Mouse (Mus musculus): ENCODE data around the gene Madd. TPM values are rescaled to one million over a fixed set of nuclear protein-coding genes. Genes with fewer than 3 reads are reported as not detected.

The Madd gene
- 6.8 and 12.2 TPM in 2 replicates for polyA plus RNA-seq (2012; rRNA removed)

DNA sequence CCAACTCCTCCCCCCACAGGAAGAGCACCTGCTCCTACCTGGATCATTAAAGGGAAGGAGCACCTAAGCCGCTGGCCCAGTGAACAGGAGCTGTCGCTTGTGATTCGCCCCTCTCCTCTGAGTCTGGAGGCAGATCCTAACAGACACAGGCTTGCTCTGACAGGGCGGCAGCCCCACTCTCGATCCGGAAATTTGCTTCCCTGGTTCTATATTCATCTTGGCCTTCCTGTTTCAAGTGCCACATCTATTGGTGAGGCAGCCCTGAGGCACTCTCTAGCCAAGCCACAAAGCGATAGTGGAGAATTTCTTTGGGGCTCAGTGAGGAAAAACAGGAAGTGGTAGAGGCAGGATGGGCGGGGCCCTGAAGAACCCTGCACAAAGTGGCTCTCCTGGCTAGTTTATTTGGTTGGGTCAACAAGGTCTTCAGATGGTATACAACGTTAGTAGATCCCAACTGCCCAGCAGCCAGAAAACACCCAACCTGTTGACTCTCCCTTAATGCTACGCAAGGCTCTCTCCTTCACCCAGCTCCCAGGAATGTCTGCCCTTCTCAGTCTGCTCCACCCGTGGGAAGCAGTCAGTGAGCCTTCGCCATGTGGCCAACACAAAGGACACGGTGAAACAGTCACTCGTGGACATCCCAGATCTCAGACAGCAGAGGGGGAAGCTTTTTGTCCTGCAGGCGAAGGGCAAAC lies at the start of gene Madd:
Gene Madd, minus strand, starts transcription at position 127 of the 695 bp plus-strand sequence.
- Histone ChIP-seq H3K36me3 (ENCODE audit: control insufficient read depth, insufficient read depth, low read length) (peaks cover 6% of the 10 kb centered on the region; the same call in 1 of the 2 replicates), H3K4me3 (ENCODE audit: low read depth, low read length) (peak within 1 kb of the TSS; percentile 82), H3K27ac (ENCODE audit: insufficient read depth, low read depth, low read length) (peak within 1 kb of the TSS; percentile 66), H3K27me3 (ENCODE audit: control insufficient read depth, insufficient read depth, low read length) (no peaks in the 10 kb centered on the region), H3K4me1 (ENCODE audit: control insufficient read depth, insufficient read depth, insufficient read length, low read length) (peaks cover 13% of the 10 kb centered on the region)
- 47% methylated on average over 15 of the region's 15 CpGs for WGBS
- no peak; the same call in 1 of the 2 replicates for TF ChIP-seq POLR2A (IDR thresholded peaks at IDR 0.05; ENCODE audit: low read depth, low read length)
- no peak for TF ChIP-seq CTCF (IDR thresholded peaks at IDR 0.05; ENCODE audit: extremely low read depth, insufficient read length, insufficient replicate concordance, low read depth, low read length)

DNA sequence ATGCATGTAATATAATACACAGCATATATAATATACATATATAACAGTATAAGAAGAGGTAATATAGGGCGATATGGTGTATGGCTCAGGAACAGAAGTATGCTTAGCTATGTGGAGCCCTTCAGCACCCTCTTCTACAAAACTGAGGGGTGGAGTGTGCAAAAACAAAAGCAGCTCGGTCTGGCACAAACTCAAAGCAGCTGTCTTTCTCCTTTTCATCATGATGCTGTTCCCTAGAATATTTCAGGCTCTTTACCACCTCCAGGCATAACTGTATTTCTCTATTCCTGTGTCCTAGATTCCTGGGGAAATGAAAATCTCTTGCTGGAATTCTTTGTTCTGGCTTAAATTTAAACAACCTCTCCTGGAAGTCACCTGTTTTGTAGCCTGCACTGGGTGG lies 46.1 kb upstream of the Madd start:
- Histone ChIP-seq H3K36me3 (ENCODE audit: control insufficient read depth, insufficient read depth, low read length) (peaks cover 3% of the 10 kb centered on the region; the same call in 1 of the 2 replicates), H3K27ac (ENCODE audit: insufficient read depth, low read depth, low read length) (no peak overlapping the region), H3K27me3 (ENCODE audit: control insufficient read depth, insufficient read depth, low read length) (no peaks in the 10 kb centered on the region), H3K4me3 (ENCODE audit: low read depth, low read length) (no peak overlapping the region), H3K4me1 (ENCODE audit: control insufficient read depth, insufficient read depth, insufficient read length, low read length) (no peaks in the 10 kb centered on the region)
- 92% methylated on average over 2 of the region's 2 CpGs for WGBS
- TF ChIP-seq POLR2A (IDR thresholded peaks at IDR 0.05; ENCODE audit: low read depth, low read length) (no peak), CTCF (IDR thresholded peaks at IDR 0.05; ENCODE audit: extremely low read depth, insufficient read length, insufficient replicate concordance, low read depth, low read length) (no peak)

DNA sequence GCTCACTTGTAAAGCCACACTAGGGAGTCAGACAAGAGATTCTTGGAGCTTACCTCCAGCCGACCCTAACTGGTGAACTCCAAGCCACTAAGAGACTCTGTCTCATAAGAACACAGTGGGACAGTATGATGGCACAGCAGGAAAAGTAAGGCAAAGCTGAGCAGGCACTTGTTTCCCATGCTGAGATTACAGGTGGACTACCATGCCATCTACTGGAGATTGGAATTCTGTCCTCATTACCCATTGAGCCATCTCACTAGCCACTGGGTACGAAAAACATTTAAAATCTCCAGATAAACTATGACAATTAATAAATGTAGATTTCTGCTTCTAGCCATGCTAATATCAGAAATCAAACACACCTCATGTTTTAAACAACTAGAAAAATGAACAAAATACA lies 40.0 kb upstream of the Madd start:
- H3K4me1 ChIP-seq (ENCODE audit: control insufficient read depth, insufficient read depth, insufficient read length, low read length) = no peaks in the 10 kb centered on the region
- H3K4me3 ChIP-seq (ENCODE audit: low read depth, low read length) = no peak overlapping the region
- H3K27ac ChIP-seq (ENCODE audit: insufficient read depth, low read depth, low read length) = no peak overlapping the region
- H3K27me3 ChIP-seq (ENCODE audit: control insufficient read depth, insufficient read depth, low read length) = no peaks in the 10 kb centered on the region
- no peaks in the 10 kb centered on the region for H3K36me3 ChIP-seq (ENCODE audit: control insufficient read depth, insufficient read depth, low read length)
- TF ChIP-seq POLR2A (IDR thresholded peaks at IDR 0.05; ENCODE audit: low read depth, low read length) (no peak), CTCF (IDR thresholded peaks at IDR 0.05; ENCODE audit: extremely low read depth, insufficient read length, insufficient replicate concordance, low read depth, low read length) (no peak)
- WGBS = 94% methylated on average over 2 of the region's 2 CpGs

DNA sequence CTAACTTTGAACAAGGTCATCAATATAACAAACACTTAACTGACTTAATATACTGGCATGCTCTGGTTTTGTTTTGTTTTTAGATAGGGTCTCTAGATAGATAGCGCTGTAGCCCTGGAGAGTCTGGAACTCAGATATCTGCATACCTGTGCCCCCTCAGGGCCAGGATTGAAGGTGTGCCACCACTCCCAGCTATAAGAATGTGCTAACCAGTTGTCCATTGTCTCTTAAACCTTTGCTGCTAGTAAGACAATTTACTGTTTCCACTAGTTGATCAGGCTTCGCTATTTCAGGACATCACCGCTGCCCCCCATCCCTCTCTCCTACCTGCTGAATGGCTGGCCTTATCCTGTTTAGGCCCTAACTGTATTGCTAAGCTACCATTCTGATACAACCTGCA lies 36.9 kb upstream of the Madd start:
- no peak for TF ChIP-seq POLR2A (IDR thresholded peaks at IDR 0.05; ENCODE audit: low read depth, low read length)
- TF ChIP-seq CTCF (IDR thresholded peaks at IDR 0.05; ENCODE audit: extremely low read depth, insufficient read length, insufficient replicate concordance, low read depth, low read length) = no peak
- Histone ChIP-seq H3K36me3 (ENCODE audit: control insufficient read depth, insufficient read depth, low read length) (peaks cover 2% of the 10 kb centered on the region; the same call in 1 of the 2 replicates), H3K4me3 (ENCODE audit: low read depth, low read length) (no peak overlapping the region), H3K27ac (ENCODE audit: insufficient read depth, low read depth, low read length) (no peak overlapping the region), H3K4me1 (ENCODE audit: control insufficient read depth, insufficient read depth, insufficient read length, low read length) (no peaks in the 10 kb centered on the region), H3K27me3 (ENCODE audit: control insufficient read depth, insufficient read depth, low read length) (no peaks in the 10 kb centered on the region)
- WGBS = 100% methylated on average over 3 of the region's 3 CpGs

DNA sequence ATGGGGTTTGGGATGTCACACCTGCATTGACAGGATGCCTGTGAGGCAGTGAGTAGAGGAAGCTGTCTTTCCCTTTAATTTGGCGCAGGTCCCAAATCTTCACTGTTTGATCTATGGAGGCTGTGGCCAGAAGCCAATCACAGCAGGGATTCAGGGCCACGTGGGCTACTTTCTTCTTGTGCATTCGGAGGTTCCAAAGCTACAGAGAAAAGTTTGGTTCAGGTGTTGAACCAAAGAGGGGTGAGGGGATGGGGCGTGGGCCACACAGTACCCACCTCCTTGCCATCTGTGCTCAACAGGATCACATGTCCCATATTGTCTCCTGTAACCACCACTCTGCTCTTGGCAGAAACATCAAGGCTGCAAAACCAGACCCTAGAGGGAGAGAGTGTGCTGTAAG lies 33.4 kb upstream of the Madd start:
- WGBS = 43% methylated on average over 4 of the region's 4 CpGs
- no peaks in the 10 kb centered on the region for H3K4me1 ChIP-seq (ENCODE audit: control insufficient read depth, insufficient read depth, insufficient read length, low read length)
- TF ChIP-seq CTCF (IDR thresholded peaks at IDR 0.05; ENCODE audit: extremely low read depth, insufficient read length, insufficient replicate concordance, low read depth, low read length) = no peak
- no peak for TF ChIP-seq POLR2A (IDR thresholded peaks at IDR 0.05; ENCODE audit: low read depth, low read length)
- no peak overlapping the region for H3K4me3 ChIP-seq (ENCODE audit: low read depth, low read length)
- H3K36me3 ChIP-seq (ENCODE audit: control insufficient read depth, insufficient read depth, low read length) = peaks cover 15% of the 10 kb centered on the region
- H3K27ac ChIP-seq (ENCODE audit: insufficient read depth, low read depth, low read length) = no peak overlapping the region
- no peaks in the 10 kb centered on the region for H3K27me3 ChIP-seq (ENCODE audit: control insufficient read depth, insufficient read depth, low read length)

DNA sequence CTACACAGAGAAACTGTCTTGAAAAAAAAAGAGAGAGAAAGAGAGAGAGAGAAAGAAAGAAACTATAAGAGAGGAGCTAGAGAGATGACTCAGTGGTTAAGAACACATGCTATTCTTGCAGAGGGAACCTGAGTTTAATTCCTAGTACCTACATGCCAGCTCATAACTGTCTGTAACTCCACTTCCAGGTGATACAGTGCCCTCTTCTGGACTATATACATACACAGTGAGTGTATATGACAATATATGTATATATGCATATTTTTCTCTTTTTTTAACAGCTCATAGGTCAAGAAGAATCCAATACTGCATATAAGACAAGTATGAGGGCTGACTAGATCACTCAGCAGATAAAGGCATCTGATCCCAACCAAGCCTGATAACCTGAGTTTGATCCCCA lies 29.7 kb upstream of the Madd start:
- TF ChIP-seq POLR2A (IDR thresholded peaks at IDR 0.05; ENCODE audit: low read depth, low read length) = no peak
- no peak for TF ChIP-seq CTCF (IDR thresholded peaks at IDR 0.05; ENCODE audit: extremely low read depth, insufficient read length, insufficient replicate concordance, low read depth, low read length)
- H3K36me3 ChIP-seq (ENCODE audit: control insufficient read depth, insufficient read depth, low read length) = peaks cover 46% of the 10 kb centered on the region
- no peak overlapping the region for H3K4me3 ChIP-seq (ENCODE audit: low read depth, low read length)
- H3K27ac ChIP-seq (ENCODE audit: insufficient read depth, low read depth, low read length) = no peak overlapping the region
- H3K4me1 ChIP-seq (ENCODE audit: control insufficient read depth, insufficient read depth, insufficient read length, low read length) = no peaks in the 10 kb centered on the region
- no peaks in the 10 kb centered on the region for H3K27me3 ChIP-seq (ENCODE audit: control insufficient read depth, insufficient read depth, low read length)

DNA sequence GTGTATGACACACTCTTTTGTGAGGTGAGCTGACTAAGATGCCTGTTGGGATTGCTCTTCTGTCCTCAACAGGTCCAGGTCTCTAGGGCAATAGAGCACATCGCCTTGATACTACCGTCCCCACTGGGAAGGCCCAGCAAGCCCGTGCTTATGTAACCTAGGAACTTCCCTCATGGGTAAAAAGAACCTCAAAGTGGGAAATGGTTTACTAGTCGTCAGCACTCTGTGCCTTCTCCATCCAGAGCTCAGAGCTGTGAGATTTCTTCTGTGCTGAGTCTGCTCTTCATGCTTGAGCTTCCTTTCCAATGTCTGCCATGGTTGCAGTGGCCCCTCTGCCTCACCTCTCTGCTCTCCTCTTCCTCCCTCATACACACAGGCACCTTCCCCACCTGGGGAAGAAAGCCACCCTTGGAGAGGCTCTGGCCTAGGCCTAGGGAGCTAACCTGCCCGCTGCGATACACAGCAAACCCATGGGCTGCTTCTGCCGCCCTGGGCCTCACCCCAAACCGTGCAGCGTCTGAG lies 22.7 kb upstream of the Madd start:
- Histone ChIP-seq H3K4me1 (ENCODE audit: control insufficient read depth, insufficient read depth, insufficient read length, low read length) (peaks cover 5% of the 10 kb centered on the region; the same call in 1 of the 2 replicates), H3K27me3 (ENCODE audit: control insufficient read depth, insufficient read depth, low read length) (no peaks in the 10 kb centered on the region), H3K4me3 (ENCODE audit: low read depth, low read length) (no peak overlapping the region), H3K36me3 (ENCODE audit: control insufficient read depth, insufficient read depth, low read length) (peaks cover 51% of the 10 kb centered on the region), H3K27ac (ENCODE audit: insufficient read depth, low read depth, low read length) (peak overlapping the region; percentile 52; the same call in 1 of the 2 replicates)
- 90% methylated on average over 9 of the region's 9 CpGs for WGBS
- TF ChIP-seq POLR2A (IDR thresholded peaks at IDR 0.05; ENCODE audit: low read depth, low read length) = no peak
- TF ChIP-seq CTCF (IDR thresholded peaks at IDR 0.05; ENCODE audit: extremely low read depth, insufficient read length, insufficient replicate concordance, low read depth, low read length) = no peak

Measured in small intestine, adult 2 months (tissue).